Mouse (Mus musculus): ENCODE data around the gene Sstr3. TPM values are rescaled to one million over a fixed set of nuclear protein-coding genes. Genes with fewer than 3 reads are reported as not detected.

Sstr3 gene
- polyA plus RNA-seq, 1 experiment from 2014 or later, result 0.16 TPM

GRCm38 (mm10) chr15:78567608-78568120 is 23.2 kb upstream of the Sstr3 start:
- ATAC-seq, result no peak
- 75% methylated on average over 9 of the region's 9 CpGs for WGBS
- Histone ChIP-seq H3K4me3 (ENCODE audit: low read depth, low read length) (no peak overlapping the region), H3K4me1 (ENCODE audit: control insufficient read depth, insufficient read depth, low read length) (no peaks in the 10 kb centered on the region), H3K9ac (ENCODE audit: low read depth, low read length) (no peak overlapping the region), H3K4me2 (ENCODE audit: low read length) (no peak overlapping the region), H3K27me3 (ENCODE audit: control insufficient read depth, insufficient read depth, low read depth, low read length) (no peaks in the 10 kb centered on the region), H3K9me3 (replicated peaks; ENCODE audit: control insufficient read depth, low read length, poor library complexity, severe bottlenecking) (no peaks in the 10 kb centered on the region), H3K27ac (ENCODE audit: low read length) (no peak overlapping the region), H3K36me3 (ENCODE audit: control insufficient read depth, insufficient read depth, low read length) (no peaks in the 10 kb centered on the region)

GRCm38 (mm10) chr15:78564764-78565435 is 20.4 kb upstream of the Sstr3 start:
- no peaks in the 10 kb centered on the region for H3K36me3 ChIP-seq (ENCODE audit: control insufficient read depth, insufficient read depth, low read length)
- no peak overlapping the region for H3K27ac ChIP-seq (ENCODE audit: low read length)
- H3K4me1 ChIP-seq (ENCODE audit: control insufficient read depth, insufficient read depth, low read length), result no peaks in the 10 kb centered on the region
- 69% methylated on average over 11 of the region's 11 CpGs for WGBS
- ATAC-seq, result no peak
- H3K9me3 ChIP-seq (replicated peaks; ENCODE audit: control insufficient read depth, low read length, poor library complexity, severe bottlenecking), result no peaks in the 10 kb centered on the region
- H3K27me3 ChIP-seq (ENCODE audit: control insufficient read depth, insufficient read depth, low read depth, low read length), result no peaks in the 10 kb centered on the region
- no peak overlapping the region for H3K4me2 ChIP-seq (ENCODE audit: low read length)
- H3K4me3 ChIP-seq (ENCODE audit: low read depth, low read length), result no peak overlapping the region
- H3K9ac ChIP-seq (ENCODE audit: low read depth, low read length), result no peak overlapping the region

- Histone ChIP-seq H3K9ac (ENCODE audit: low read depth, low read length) (no peak overlapping the region), H3K4me2 (ENCODE audit: low read length) (no peak overlapping the region), H3K36me3 (ENCODE audit: control insufficient read depth, insufficient read depth, low read length) (no peaks in the 10 kb centered on the region), H3K4me1 (ENCODE audit: control insufficient read depth, insufficient read depth, low read length) (no peaks in the 10 kb centered on the region), H3K27me3 (ENCODE audit: control insufficient read depth, insufficient read depth, low read depth, low read length) (no peaks in the 10 kb centered on the region), H3K9me3 (replicated peaks; ENCODE audit: control insufficient read depth, low read length, poor library complexity, severe bottlenecking) (no peaks in the 10 kb centered on the region), H3K27ac (ENCODE audit: low read length) (no peak overlapping the region), H3K4me3 (ENCODE audit: low read depth, low read length) (no peak overlapping the region)
- 81% methylated on average over 5 of the region's 5 CpGs for WGBS
- no peak for ATAC-seq
Measured at GRCm38 (mm10) chr15:78563937-78564336, 19.5 kb upstream of the Sstr3 start.

- H3K4me1 ChIP-seq (ENCODE audit: control insufficient read depth, insufficient read depth, low read length), result no peaks in the 10 kb centered on the region
- H3K27ac ChIP-seq (ENCODE audit: low read length), result no peak overlapping the region
- no peak for ATAC-seq
- 98% methylated on average over 3 of the region's 3 CpGs for WGBS
- no peaks in the 10 kb centered on the region for H3K36me3 ChIP-seq (ENCODE audit: control insufficient read depth, insufficient read depth, low read length)
- no peak overlapping the region for H3K4me3 ChIP-seq (ENCODE audit: low read depth, low read length)
- no peak overlapping the region for H3K9ac ChIP-seq (ENCODE audit: low read depth, low read length)
- H3K27me3 ChIP-seq (ENCODE audit: control insufficient read depth, insufficient read depth, low read depth, low read length), result no peaks in the 10 kb centered on the region
- no peak overlapping the region for H3K4me2 ChIP-seq (ENCODE audit: low read length)
- H3K9me3 ChIP-seq (replicated peaks; ENCODE audit: control insufficient read depth, low read length, poor library complexity, severe bottlenecking), result no peaks in the 10 kb centered on the region
Measured at GRCm38 (mm10) chr15:78563344-78563743, 18.9 kb upstream of the Sstr3 start.

- H3K9ac ChIP-seq (ENCODE audit: low read depth, low read length), result no peak overlapping the region
- WGBS, result 53% methylated on average over 11 of the region's 11 CpGs
- ATAC-seq, result no peak
Measured at GRCm38 (mm10) chr15:78559141-78559979, 14.9 kb upstream of the Sstr3 start.

GRCm38 (mm10) chr15:78557693-78558535 is 13.4 kb upstream of the Sstr3 start:
- H3K4me3 ChIP-seq (ENCODE audit: low read depth, low read length), result no peak overlapping the region
- 66% methylated on average over 10 of the region's 10 CpGs for WGBS
- H3K4me1 ChIP-seq (ENCODE audit: control insufficient read depth, insufficient read depth, low read length), result no peaks in the 10 kb centered on the region
- H3K27me3 ChIP-seq (ENCODE audit: control insufficient read depth, insufficient read depth, low read depth, low read length), result no peaks in the 10 kb centered on the region
- no peak for ATAC-seq
- H3K9ac ChIP-seq (ENCODE audit: low read depth, low read length), result no peak overlapping the region
- H3K36me3 ChIP-seq (ENCODE audit: control insufficient read depth, insufficient read depth, low read length), result no peaks in the 10 kb centered on the region
- no peak overlapping the region for H3K4me2 ChIP-seq (ENCODE audit: low read length)
- H3K9me3 ChIP-seq (replicated peaks; ENCODE audit: control insufficient read depth, low read length, poor library complexity, severe bottlenecking), result no peaks in the 10 kb centered on the region
- H3K27ac ChIP-seq (ENCODE audit: low read length), result no peak overlapping the region

More at GRCm38 (mm10) chr15:78559141-78559979, 14.9 kb upstream of the Sstr3 start:
- Histone ChIP-seq H3K4me3 (ENCODE audit: low read depth, low read length) (no peak overlapping the region), H3K36me3 (ENCODE audit: control insufficient read depth, insufficient read depth, low read length) (no peaks in the 10 kb centered on the region), H3K9me3 (replicated peaks; ENCODE audit: control insufficient read depth, low read length, poor library complexity, severe bottlenecking) (no peaks in the 10 kb centered on the region), H3K4me1 (ENCODE audit: control insufficient read depth, insufficient read depth, low read length) (no peaks in the 10 kb centered on the region), H3K27ac (ENCODE audit: low read length) (no peak overlapping the region), H3K27me3 (ENCODE audit: control insufficient read depth, insufficient read depth, low read depth, low read length) (no peaks in the 10 kb centered on the region), H3K4me2 (ENCODE audit: low read length) (no peak overlapping the region)

GRCm38 (mm10) chr15:78554545-78555313 is 10.2 kb upstream of the Sstr3 start:
- Histone ChIP-seq H3K27ac (ENCODE audit: low read length) (no peak overlapping the region), H3K27me3 (ENCODE audit: control insufficient read depth, insufficient read depth, low read depth, low read length) (no peaks in the 10 kb centered on the region), H3K36me3 (ENCODE audit: control insufficient read depth, insufficient read depth, low read length) (no peaks in the 10 kb centered on the region), H3K9me3 (replicated peaks; ENCODE audit: control insufficient read depth, low read length, poor library complexity, severe bottlenecking) (peaks cover 2% of the 10 kb centered on the region; the same call in 1 of the 2 replicates), H3K4me1 (ENCODE audit: control insufficient read depth, insufficient read depth, low read length) (no peaks in the 10 kb centered on the region), H3K9ac (ENCODE audit: low read depth, low read length) (no peak overlapping the region), H3K4me3 (ENCODE audit: low read depth, low read length) (no peak overlapping the region), H3K4me2 (ENCODE audit: low read length) (no peak overlapping the region)
- ATAC-seq, result no peak
- 64% methylated on average over 25 of the region's 25 CpGs for WGBS

- no peak overlapping the region for H3K4me3 ChIP-seq (ENCODE audit: low read depth, low read length)
- peaks cover 9% of the 10 kb centered on the region for H3K4me1 ChIP-seq (ENCODE audit: control insufficient read depth, insufficient read depth, low read length)
- no peak for ATAC-seq
- H3K27ac ChIP-seq (ENCODE audit: low read length), result no peak overlapping the region
- H3K36me3 ChIP-seq (ENCODE audit: control insufficient read depth, insufficient read depth, low read length), result no peaks in the 10 kb centered on the region
- 87% methylated on average over 4 of the region's 4 CpGs for WGBS
- H3K9ac ChIP-seq (ENCODE audit: low read depth, low read length), result no peak overlapping the region
- H3K4me2 ChIP-seq (ENCODE audit: low read length), result no peak overlapping the region
- H3K9me3 ChIP-seq (replicated peaks; ENCODE audit: control insufficient read depth, low read length, poor library complexity, severe bottlenecking), result peaks cover 2% of the 10 kb centered on the region; the same call in 1 of the 2 replicates
- H3K27me3 ChIP-seq (ENCODE audit: control insufficient read depth, insufficient read depth, low read depth, low read length), result no peaks in the 10 kb centered on the region; the same call in 1 of the 2 replicates
Measured at GRCm38 (mm10) chr15:78549189-78549734, 4.8 kb upstream of the Sstr3 start.
